Mouse (Mus musculus): ENCODE data around the gene 3110040M04Rik.
"Not testable (repeated sequence)": the region's sequence is repeated elsewhere in the genome, so short reads cannot be mapped to it uniquely, and the experiment has no call there.

- TF ChIP-seq CTCF (IDR thresholded peaks at IDR 0.05; ENCODE audit: insufficient read depth, low read length); POLR2A (IDR thresholded peaks at IDR 0.05; ENCODE audit: borderline replicate concordance, extremely low read depth, low read depth, low read length): not testable (repeated sequence)
These were observed 1.1 kb upstream of the 3110040M04Rik start for GRCm38 (mm10) chr1:151202771-151203170.
